Mouse (Mus musculus) urinary bladder, postnatal 14 days (tissue): ENCODE data around the gene Catsperd.
"Not testable (repeated sequence)": the region's sequence is repeated elsewhere in the genome, so short reads cannot be mapped to it uniquely, and the experiment has no call there.

Source experiments
- DNase-seq: peaks from one replicate; pipeline ENCODE4 v3.0.0; 2021; ENCODE audit warnings: low spot score

The Catsperd gene

GRCm38 (mm10) chr17:56613236-56613844 lies 14.6 kb upstream of the Catsperd start, which contains the start of gene Rpl36:
Gene Rpl36 (plus strand): TSS chr17:56613416.
- DNase-seq: peak; percentile 97

- not testable (repeated sequence) for DNase-seq
Observed at GRCm38 (mm10) chr17:56613893-56614292, 14.1 kb upstream of the Catsperd start.

DNA sequence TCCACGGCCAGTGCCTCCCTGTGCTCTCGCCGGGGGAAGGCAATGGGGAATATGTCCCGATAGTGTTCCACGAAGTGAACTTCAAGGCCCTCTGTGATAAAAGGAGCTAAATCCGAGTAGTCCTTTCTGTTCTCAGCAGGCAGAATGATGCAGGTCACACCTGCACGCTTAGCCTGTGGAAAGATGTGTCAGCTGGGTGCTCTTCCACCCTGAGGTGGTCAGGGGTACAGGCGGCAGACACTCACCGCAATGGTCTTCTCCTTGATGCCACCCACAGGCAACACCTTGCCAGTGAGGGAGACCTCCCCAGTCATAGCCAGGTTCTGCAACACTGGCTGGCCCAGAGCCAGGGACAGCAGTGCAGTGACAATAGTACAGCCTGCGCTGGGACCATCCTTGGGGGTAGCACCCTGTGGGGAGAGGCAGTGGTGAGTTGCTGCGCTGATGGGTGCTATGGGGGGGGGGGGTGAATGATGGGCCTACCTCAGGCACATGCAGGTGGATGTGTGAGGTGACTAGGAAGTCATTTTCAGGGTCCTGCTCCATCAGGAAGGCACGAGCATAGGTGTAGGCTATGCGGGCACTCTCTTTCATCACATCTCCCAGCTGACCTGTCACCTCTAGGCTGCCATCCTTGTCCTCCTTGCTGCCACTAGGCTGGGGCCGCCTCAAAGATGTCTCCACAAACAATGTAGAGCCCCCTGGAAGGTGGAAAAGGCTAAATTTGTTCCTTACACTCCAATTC lies 13.4 kb upstream of the Catsperd start:
- no peak for DNase-seq

GRCm38 (mm10) chr17:56615136-56615784 lies 12.7 kb upstream of the Catsperd start:
- DNase-seq: no peak

- DNase-seq: no peak
Observed at GRCm38 (mm10) chr17:56615792-56616191, 12.2 kb upstream of the Catsperd start.

GRCm38 (mm10) chr17:56616725-56617124 lies 11.2 kb upstream of the Catsperd start:
- DNase-seq: no peak

DNA sequence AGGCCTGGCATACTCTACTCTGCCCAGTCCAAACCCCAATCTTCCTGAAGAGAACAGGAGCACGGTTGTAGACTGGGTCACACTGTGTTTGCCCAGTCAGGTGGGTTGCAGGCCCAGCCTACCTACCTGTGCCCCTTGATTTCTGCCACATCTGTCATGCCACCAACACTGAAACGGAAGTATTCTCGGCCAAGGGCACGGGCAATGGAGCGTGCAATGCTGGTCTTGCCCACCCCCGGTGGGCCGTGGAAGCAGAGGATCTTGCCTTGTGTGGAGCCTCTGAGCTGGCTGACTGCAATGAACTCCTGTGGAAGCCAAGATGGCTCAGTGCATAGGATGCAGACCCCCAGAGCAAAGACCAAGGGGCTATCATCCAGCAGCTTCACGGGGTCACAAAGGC lies 10.3 kb upstream of the Catsperd start:
- DNase-seq: no peak

DNA sequence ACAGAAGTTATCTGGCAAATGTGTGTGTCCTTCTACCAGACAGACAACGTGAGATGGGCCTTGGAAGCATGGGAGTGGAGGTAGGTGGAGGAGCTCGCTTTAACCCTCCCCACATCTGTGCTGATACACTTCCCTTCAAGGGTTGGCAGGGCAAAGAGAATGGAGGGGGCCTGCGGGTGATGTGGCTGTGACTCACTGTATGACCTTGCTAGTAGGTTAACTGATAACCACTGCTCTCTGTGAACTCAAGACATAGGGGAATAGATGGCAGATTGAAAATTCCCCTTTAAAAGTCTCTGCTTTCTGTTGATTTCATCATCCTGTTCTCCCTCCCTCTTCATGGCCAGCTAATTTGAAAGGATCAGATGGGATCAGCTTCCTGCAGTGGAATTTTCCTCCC lies 2.4 kb upstream of the Catsperd start:
- no peak for DNase-seq

GRCm38 (mm10) chr17:56626260-56626659 lies 1.7 kb upstream of the Catsperd start:
- no peak for DNase-seq

DNA sequence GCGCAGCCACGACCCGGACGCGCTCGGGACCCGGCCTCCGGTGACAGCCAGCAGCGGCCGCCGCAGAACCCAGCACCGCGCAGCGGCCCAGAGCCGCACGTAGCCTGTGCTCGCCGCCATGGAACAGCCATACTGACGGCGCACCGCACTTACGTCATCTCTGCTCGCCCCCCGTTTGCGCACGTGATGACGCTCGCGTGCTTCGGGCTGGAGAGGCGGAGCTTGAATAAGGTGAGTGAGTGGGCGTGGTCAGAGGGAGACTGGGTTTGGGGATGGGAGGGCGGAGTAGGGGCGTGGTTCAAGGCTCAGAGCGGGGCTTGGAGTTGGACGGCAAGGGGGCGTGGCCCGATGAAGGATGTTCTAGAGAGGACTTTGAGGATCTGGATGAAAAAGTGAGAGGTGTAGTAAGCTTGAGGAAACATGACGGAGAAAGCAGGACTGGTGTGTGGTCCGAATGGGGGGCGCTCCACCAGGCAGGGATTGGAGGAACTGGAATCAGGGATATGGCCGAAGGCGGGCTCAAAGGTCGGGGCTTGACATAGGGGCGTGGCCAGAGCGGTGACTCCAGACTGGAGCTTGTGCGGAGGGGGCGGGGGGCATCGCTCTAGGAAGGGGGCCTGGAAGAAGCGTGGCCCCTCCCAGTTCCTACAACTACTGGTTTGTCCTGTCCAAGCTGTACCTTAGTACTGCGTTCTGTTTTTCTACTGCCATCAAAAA lies 1.0 kb upstream of the Catsperd start, which contains the start of gene Lonp1:
Lonp1 (minus strand) TSS at position 134 of the 717 bp plus-strand sequence.
- DNase-seq: peak; percentile 98

GRCm38 (mm10) chr17:56629800-56630781 lies 2.1 kb downstream of the Catsperd start:
- DNase-seq: not testable (repeated sequence)

- DNase-seq: no peak
Observed at GRCm38 (mm10) chr17:56631807-56632206, 3.9 kb downstream of the Catsperd start.

- DNase-seq: no peak
Observed at GRCm38 (mm10) chr17:56634023-56634422, 6.1 kb downstream of the Catsperd start.

DNA sequence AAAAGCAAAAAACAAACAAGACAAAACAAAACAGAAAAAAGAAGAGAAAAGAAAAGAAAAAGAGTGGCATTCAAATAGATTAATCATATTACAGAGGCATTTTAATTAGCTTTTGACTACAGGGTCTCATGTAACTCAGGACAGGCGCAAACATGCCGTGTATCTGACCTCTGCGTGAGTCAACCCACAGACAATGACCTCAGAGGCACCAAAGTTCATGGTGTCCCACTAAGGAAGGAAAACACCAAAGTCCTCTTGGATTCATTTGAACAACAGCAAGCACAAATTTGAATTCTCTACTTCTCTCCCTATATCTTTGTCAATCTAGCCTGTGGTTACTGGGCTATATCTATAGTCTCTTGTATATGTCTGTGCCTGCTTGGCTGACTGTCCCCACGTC lies 15.3 kb downstream of the Catsperd start:
- no peak for DNase-seq

- no peak for DNase-seq
Observed at GRCm38 (mm10) chr17:56647546-56647945, 19.6 kb downstream of the Catsperd start.

DNA sequence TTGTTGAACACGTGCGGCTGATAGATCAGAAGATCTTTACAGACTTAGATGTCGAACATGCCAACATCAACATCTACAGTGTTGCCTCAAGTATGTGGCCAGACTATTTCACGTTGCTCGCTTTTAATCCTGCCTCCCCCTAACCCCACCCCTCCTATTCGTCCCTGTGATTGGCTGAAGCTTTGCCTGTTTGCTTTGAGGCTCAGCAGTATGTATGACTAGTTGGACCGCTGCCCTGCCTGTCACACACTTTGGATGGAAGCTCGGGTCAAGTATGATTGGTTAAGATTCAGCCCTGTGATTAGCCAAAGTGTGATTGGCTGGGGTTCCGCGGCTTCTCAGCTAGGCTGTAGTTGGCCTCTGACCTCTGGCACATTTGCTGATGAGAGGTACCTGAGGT lies 23.9 kb downstream of the Catsperd start:
- peak; percentile 18 for DNase-seq

DNA sequence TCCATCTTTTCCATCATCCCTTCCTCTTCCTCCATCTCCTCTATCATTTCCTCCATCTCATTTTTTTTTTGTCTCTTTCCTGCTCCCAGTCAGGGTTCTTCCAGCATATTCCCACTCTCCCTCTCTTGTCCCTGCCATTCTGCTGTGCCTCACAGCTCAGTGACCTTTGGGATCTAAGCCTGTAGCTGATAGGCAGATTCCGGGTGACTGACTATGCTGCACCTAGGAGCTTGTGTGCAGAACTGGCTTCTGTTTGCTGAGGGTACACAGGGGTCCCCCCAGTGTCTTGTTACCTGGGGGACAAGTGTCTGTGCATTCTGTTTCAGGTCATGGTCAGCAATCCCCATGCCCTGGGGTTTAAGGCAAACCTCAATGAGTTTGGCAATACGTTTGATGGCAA lies 26.8 kb downstream of the Catsperd start:
- no peak for DNase-seq

DNA sequence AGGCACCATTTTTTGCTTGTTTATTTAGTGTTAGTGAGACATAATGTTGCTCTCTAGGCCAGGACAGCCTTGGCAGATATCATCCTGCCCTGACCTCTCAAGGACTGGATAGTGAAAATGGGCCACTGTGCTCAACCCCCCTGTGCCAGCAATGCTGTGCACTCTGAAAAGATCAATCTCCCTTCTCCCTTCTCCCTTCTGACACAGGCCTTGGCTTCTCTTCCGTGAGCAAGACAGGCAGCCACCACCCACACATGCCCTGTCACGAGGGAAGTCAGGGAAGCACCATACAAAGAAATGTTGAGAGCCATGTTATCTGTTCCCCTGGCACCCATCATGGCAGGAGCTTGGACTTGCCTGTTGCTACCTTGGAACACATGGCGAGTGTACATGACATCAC lies 27.4 kb downstream of the Catsperd start:
- no peak for DNase-seq

GRCm38 (mm10) chr17:56656171-56656570 lies 28.2 kb downstream of the Catsperd start:
- DNase-seq: no peak

- no peak for DNase-seq
Observed at GRCm38 (mm10) chr17:56663659-56664058, 35.7 kb downstream of the Catsperd start.

DNA sequence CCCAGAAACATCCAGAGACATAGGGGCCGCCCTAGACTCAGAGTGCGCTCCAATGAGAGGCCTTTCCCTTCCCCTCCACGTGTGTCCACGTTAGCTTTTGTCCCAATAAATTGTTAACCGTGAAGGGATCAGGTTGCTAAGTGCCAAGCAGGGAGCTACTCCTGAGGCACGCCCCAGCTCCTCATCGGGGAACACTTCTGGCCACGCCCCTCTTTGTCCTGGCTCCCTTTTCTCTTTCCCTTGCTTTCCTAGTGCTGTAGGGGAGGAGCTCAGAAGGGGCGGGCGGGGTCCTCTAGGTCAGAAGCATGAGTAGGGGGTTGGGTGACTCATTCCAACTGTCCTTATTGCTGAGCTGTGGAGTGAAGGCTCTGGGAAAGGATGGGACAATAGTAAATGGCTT lies 36.4 kb downstream of the Catsperd start:
- no peak for DNase-seq
